Mouse (Mus musculus) forebrain, postnatal 0 days (tissue): Measurements from ENCODE around the gene Gm42715. TPM values are rescaled to one million over a fixed set of nuclear protein-coding genes. Genes with fewer than 3 reads are reported as not detected.
"Not testable (repeated sequence)": the region's sequence is repeated elsewhere in the genome, so short reads cannot be mapped to it uniquely, and the experiment has no call there.

Source experiments
- ATAC-seq: fragments of 200-750 bp; cut with Nextera tagmentation; 2 replicates; pipeline ENCODE4 v1.8.0; 2017; ENCODE audit warnings: mild to moderate bottlenecking, moderate library complexity
- DNase-seq: peaks from one replicate; pipeline ENCODE4 v3.0.0-alpha.2; 2015
- H3K27ac ChIP-seq: fragments of 300-500 bp; sonication (generic); 2 replicates; pipeline ENCODE4 v1.5.1; 2014; ENCODE audit warnings: low read depth, mild to moderate bottlenecking, antibody characterized with exemption, low read length, moderate library complexity, mixed read lengths
- H3K27me3 ChIP-seq: fragments of 300-500 bp; sonication (generic); 2 replicates; pipeline ENCODE4 v1.6.1; 2014; ENCODE audit warnings: mild to moderate bottlenecking, low read length, mixed read lengths; ENCODE audit not compliant: insufficient read depth
- H3K36me3 ChIP-seq: fragments of 300-500 bp; sonication (generic); 2 replicates; pipeline ENCODE4 v1.6.1; 2014; ENCODE audit warnings: mild to moderate bottlenecking, moderate library complexity; ENCODE audit not compliant: insufficient read depth
- H3K4me1 ChIP-seq: fragments of 300-500 bp; sonication (generic); 2 replicates; pipeline ENCODE4 v1.6.1; 2014; ENCODE audit warnings: antibody characterized with exemption; ENCODE audit not compliant: insufficient read depth
- H3K4me2 ChIP-seq: fragments of 300-500 bp; sonication (generic); 2 replicates; pipeline ENCODE4 v1.6.1; 2014; ENCODE audit warnings: low read depth, mild to moderate bottlenecking, moderate library complexity
- H3K4me3 ChIP-seq: fragments of 300-500 bp; sonication (generic); 2 replicates; pipeline ENCODE4 v1.5.1; 2014; ENCODE audit warnings: low read depth, low read length, mixed read lengths
- H3K9ac ChIP-seq: fragments of 300-500 bp; sonication (generic); 2 replicates; pipeline ENCODE4 v1.6.1; 2014; ENCODE audit warnings: mild to moderate bottlenecking
- H3K9me3 ChIP-seq: fragments of 300-500 bp; sonication (generic); 2 replicates; pipeline ENCODE4 v1.6.1; 2016; ENCODE audit warnings: low read length
- CTCF ChIP-seq: sonication (generic); IDR thresholded peaks from 2 replicates; pipeline ENCODE4 v1.5.1; 2016; ENCODE audit warnings: antibody characterized with exemption, control low read depth, low read depth
- WGBS: fragments of 180-500 bp; shearing (Covaris S2); extraction: QIAGEN DNeasy Blood & Tissue Kit; methylation state at CpG from one replicate; pipeline ENCODE4 v1.1.7; 2014; 5-methylcytosine and 5-hydroxymethylcytosine counted together
- polyA plus RNA-seq: library from polyadenylated mRNA; unstranded; fragments of >200 nt; fragmentation: Nextera tagmentation; extraction: Ambion mirVana; gene quantifications from 2 replicates; pipeline ENCODE4 v1.2.1, GENCODE M21; 2015
- total RNA-seq: library from RNA; depleted of rRNA; stranded (reverse); fragments of >200 nt; gene quantifications from 2 replicates; pipeline ENCODE4 v1.2.3, GENCODE M21; 2014

Gene Gm42715
- total and polyA plus RNA-seq, 2 experiments from 2014 or later = 10.3 to 28.3 TPM

DNA sequence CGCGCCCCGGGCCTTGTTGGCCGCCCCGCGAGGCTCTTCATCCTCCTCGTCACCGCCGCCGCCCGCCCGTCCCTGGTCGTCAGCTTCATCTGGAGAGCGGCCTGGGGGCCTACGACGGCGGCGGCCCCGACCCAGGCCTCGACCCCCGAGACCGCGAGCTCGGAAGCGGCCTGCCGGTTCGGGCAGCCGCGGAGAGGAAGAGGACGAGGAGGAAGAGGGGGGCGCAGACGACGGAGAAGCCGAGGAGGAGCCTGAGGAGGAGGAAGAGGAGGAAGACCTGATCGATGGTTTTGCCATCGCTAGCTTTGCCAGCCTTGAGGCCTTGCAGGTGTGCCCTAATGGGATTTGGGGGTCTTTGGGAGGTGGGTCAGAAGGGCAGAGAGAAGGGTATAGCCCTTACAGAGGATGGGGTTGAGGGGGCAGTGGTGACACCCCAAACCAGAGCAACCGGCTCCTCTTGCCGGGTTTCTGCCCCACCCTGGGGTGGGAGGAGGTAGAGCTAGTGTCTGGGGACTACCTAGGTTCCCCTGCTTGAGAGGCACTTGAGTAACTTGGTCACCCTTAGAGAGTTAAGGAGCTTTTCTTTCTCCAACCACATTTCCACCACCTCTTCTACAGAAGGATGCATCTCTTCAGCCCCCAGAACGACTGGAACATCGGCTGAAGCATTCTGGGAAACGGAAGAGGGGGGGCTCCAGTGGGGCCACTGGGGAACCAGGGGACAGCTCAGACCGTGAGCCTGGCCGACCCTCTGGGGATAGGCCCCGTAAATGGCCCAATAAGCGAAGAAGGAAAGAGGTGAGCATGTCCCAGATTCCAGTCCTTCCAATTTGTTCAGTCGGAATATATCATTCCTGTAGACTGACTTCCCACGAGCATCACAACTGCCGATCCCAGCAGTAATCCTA, 39.8 kb upstream of the Gm42715 start:
- Histone ChIP-seq H3K27me3 (no peaks in the 10 kb centered on the region), H3K4me3 (peak overlapping the region; percentile 97), H3K36me3 (peaks cover 48% of the 10 kb centered on the region), H3K9ac (peak overlapping the region; percentile 95), H3K9me3 (no peaks in the 10 kb centered on the region), H3K27ac (peak overlapping the region; percentile 97), H3K4me1 (peaks cover 12% of the 10 kb centered on the region), H3K4me2 (peak overlapping the region; percentile 91)
- ATAC-seq = no peak
- DNase-seq = no peak
- 5% methylated on average over 48 of the region's 48 CpGs for WGBS
- TF ChIP-seq CTCF = no peak

DNA sequence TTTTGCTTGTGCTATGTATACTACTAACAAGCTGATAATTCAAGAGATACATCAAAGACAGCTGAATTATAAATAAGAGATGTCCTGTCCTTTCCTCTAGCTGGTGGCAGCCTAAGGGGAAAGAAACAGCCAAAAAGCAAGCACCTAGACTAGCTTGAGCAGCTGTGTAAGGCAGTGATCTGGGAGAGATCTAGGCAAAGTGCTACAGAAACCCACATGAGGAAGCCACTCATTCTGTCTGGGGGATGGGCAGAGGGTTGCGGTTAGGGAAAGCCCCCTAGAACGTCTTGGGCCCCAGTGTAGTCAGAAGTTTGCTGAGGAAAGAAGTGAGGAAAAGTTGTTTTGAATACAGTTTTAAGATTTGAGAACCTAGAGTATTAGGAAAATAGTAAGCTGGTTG, 39.1 kb upstream of the Gm42715 start:
- 73% methylated on average over 2 of the region's 2 CpGs for WGBS
- no peak overlapping the region for H3K27ac ChIP-seq
- H3K9ac ChIP-seq = peak overlapping the region; percentile 95; the same call in 1 of the 2 replicates
- peaks cover 47% of the 10 kb centered on the region for H3K36me3 ChIP-seq
- peak overlapping the region; percentile 97 for H3K4me3 ChIP-seq
- DNase-seq (no peak), ATAC-seq (no peak)
- no peak for TF ChIP-seq CTCF
- no peaks in the 10 kb centered on the region for H3K9me3 ChIP-seq
- peak overlapping the region; percentile 91 for H3K4me2 ChIP-seq
- H3K27me3 ChIP-seq = no peaks in the 10 kb centered on the region
- peaks cover 12% of the 10 kb centered on the region for H3K4me1 ChIP-seq

DNA sequence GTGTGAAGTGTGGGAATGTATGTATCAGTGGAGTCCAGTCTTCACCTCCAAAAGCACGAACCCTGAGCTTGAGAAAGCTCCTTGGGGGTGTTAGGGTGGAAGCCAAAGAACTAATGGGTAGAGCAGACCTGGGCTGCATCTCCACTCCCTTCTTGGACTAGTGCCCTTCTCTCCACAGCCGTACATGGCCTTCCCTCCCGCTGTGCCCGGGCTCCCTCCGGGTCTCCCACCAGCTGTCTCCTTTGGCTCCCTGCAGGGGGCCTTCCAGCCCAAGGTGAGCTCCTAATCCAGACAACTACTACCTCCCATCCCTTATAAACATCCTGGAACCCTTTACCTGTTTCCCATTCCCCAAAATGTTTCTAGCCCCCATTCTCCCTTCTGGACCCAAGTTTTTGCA, 34.0 kb upstream of the Gm42715 start:
- no peaks in the 10 kb centered on the region for H3K27me3 ChIP-seq
- WGBS = 72% methylated on average over 5 of the region's 5 CpGs
- no peak overlapping the region for H3K9ac ChIP-seq
- H3K4me1 ChIP-seq = peaks cover under 1% of the 10 kb centered on the region; the same call in 1 of the 2 replicates
- H3K4me3 ChIP-seq = no peak overlapping the region
- ATAC-seq (no peak), DNase-seq (no peak)
- no peak overlapping the region for H3K27ac ChIP-seq
- H3K9me3 ChIP-seq = no peaks in the 10 kb centered on the region
- TF ChIP-seq CTCF = no peak
- H3K36me3 ChIP-seq = peaks cover 82% of the 10 kb centered on the region
- no peak overlapping the region for H3K4me2 ChIP-seq

DNA sequence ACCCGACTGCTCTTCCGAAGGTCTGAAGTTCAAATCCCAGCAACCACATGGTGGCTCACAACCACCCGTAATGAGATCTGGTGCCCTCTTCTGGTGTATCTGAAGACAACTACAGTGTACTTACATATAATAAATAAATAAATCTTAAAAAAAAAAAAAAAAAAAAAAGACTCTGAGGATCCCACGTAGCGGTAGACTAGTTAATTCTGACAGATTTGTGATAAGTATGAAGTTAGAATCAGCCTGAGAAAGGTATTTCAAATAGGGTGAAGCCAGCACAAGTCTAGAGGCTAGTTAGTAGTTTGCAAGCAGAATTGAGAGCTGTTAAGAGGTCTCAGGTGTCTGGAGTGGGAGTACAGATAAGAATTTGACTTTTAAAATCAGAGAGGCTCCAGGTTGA, 31.0 kb upstream of the Gm42715 start:
- H3K4me1 ChIP-seq, H3K4me2 ChIP-seq, H3K9me3 ChIP-seq, ATAC-seq, H3K27ac ChIP-seq, H3K9ac ChIP-seq, DNase-seq, H3K27me3 ChIP-seq, H3K4me3 ChIP-seq: not testable (repeated sequence)
- WGBS = 89% methylated on average over 4 of the region's 5 CpGs
- H3K36me3 ChIP-seq = peaks cover 79% of the 10 kb centered on the region

DNA sequence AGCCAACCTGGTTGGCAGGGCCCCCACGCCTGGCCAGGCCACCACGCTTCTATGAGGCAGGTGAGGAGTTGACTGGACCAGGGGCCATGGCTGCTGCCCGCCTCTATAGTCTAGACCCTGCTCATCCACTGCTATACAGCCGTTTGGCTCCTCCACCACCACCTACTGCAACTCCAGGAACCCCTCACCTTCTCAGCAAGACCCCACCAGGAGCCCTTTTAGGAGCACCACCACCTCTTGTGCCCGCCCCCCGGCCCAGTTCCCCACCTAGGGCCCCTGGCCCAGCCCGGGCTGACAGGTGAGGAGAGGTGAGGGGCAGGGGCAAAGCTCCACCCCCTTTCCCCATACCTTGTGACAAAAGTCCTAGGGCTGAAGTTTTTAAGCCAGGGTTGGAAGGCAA, 29.4 kb upstream of the Gm42715 start:
- DNase-seq (no peak), ATAC-seq (no peak)
- Histone ChIP-seq H3K9me3 (no peaks in the 10 kb centered on the region), H3K27ac (no peak overlapping the region), H3K9ac (no peak overlapping the region), H3K27me3 (no peaks in the 10 kb centered on the region), H3K4me1 (no peaks in the 10 kb centered on the region), H3K4me3 (no peak overlapping the region), H3K4me2 (no peak overlapping the region), H3K36me3 (peaks cover 66% of the 10 kb centered on the region)
- no peak for TF ChIP-seq CTCF
- 96% methylated on average over 7 of the region's 7 CpGs for WGBS

DNA sequence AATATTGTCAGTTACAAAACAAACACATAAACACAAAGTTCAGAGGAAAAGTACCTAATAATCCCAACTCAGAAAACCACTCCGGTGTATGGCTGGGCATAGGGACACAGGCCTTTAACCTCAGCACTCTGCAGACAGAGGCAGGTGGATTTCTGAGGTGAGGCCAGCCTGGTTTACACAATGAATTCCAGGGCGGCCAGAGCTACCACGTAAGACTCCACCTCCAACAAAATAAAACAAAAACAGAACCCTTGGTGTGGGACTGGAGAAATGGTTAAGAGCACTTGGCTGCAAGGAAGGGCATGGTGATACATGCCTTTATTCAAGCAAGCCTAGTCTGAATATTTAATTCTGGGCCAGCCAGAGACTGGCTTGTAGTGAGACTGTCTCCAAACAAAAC, 27.5 kb upstream of the Gm42715 start:
- no peak for ATAC-seq

DNA sequence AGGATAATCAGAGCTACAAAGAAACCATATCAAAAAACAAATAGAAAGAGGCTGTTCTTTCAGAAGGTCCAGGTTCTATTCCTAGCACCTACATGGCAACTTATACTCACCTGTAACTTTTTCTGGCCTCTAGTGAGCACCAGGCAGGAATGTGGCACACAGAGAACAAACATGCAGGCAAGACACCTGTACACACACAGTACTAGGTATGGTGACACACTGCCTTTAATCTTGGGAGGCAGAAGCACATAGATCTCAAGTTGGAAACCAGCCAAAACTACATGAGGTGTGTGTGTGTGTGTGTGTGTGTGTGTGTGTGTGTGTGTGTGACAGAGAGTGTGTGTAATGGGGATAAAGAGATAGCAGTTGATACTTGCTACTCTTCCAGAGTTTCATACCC, 24.7 kb upstream of the Gm42715 start:
- ATAC-seq = no peak
- Histone ChIP-seq H3K4me3 (no peak overlapping the region), H3K9ac (no peak overlapping the region)

More for the DNA sequence above, 27.5 kb upstream of the Gm42715 start:
- H3K36me3 ChIP-seq = peaks cover 49% of the 10 kb centered on the region
- no peak overlapping the region for H3K27ac ChIP-seq
- H3K27me3 ChIP-seq = no peaks in the 10 kb centered on the region
- no peak for DNase-seq
- no peak overlapping the region for H3K4me2 ChIP-seq
- no peaks in the 10 kb centered on the region for H3K9me3 ChIP-seq
- no peak overlapping the region for H3K9ac ChIP-seq
- no peaks in the 10 kb centered on the region for H3K4me1 ChIP-seq
- H3K4me3 ChIP-seq = no peak overlapping the region
- TF ChIP-seq CTCF = no peak
- 89% methylated on average over 3 of the region's 3 CpGs for WGBS

More for the DNA sequence above, 24.7 kb upstream of the Gm42715 start:
- Histone ChIP-seq H3K27ac (no peak overlapping the region), H3K27me3 (no peaks in the 10 kb centered on the region), H3K4me2 (no peak overlapping the region), H3K9me3 (no peaks in the 10 kb centered on the region), H3K36me3 (peaks cover 24% of the 10 kb centered on the region), H3K4me1 (no peaks in the 10 kb centered on the region)
- DNase-seq = no peak
- no peak for TF ChIP-seq CTCF
